Mouse (Mus musculus) heart, adult 11 months (tissue): Measurements from ENCODE around the gene Sftpa1.

Source experiments
- DNase-seq: peaks from one replicate; pipeline ENCODE4 v3.0.0; 2022

Sftpa1 gene

GRCm38 (mm10) chr14:41131540-41131939, at the start of gene Sftpa1:
Sftpa1 (plus strand) TSS chr14:41131782.
- peak; percentile 40 for DNase-seq

GRCm38 (mm10) chr14:41082408-41082807, 49.2 kb upstream of the Sftpa1 start:
- no peak for DNase-seq

- DNase-seq: no peak
Observed at GRCm38 (mm10) chr14:41087509-41087908, 44.1 kb upstream of the Sftpa1 start.

- DNase-seq: no peak
Observed at GRCm38 (mm10) chr14:41090777-41091176, 40.8 kb upstream of the Sftpa1 start.

- DNase-seq: no peak
Observed at GRCm38 (mm10) chr14:41094114-41094513, 37.5 kb upstream of the Sftpa1 start.

GRCm38 (mm10) chr14:41096296-41096860, 35.2 kb upstream of the Sftpa1 start:
- DNase-seq: no peak

GRCm38 (mm10) chr14:41098726-41099125, 32.9 kb upstream of the Sftpa1 start:
- no peak for DNase-seq

- DNase-seq: no peak
Observed at GRCm38 (mm10) chr14:41100712-41101111, 30.9 kb upstream of the Sftpa1 start.

GRCm38 (mm10) chr14:41101242-41101641, 30.3 kb upstream of the Sftpa1 start:
- DNase-seq: no peak

- DNase-seq: no peak
Observed at GRCm38 (mm10) chr14:41102269-41102668, 29.3 kb upstream of the Sftpa1 start.

GRCm38 (mm10) chr14:41104853-41105444, 26.6 kb upstream of the Sftpa1 start, which contains the start of gene Mat1a:
Mat1a (plus strand) TSS chr14:41105035.
- peak; percentile 78 for DNase-seq

- DNase-seq: peak; percentile 76
Observed at GRCm38 (mm10) chr14:41111031-41111668, 20.4 kb upstream of the Sftpa1 start.

- peak; percentile 13 for DNase-seq
Observed at GRCm38 (mm10) chr14:41112944-41113343, 18.6 kb upstream of the Sftpa1 start.

GRCm38 (mm10) chr14:41116271-41116670, 15.3 kb upstream of the Sftpa1 start:
- DNase-seq: no peak

- no peak for DNase-seq
Observed at GRCm38 (mm10) chr14:41124683-41125082, 6.9 kb upstream of the Sftpa1 start.

GRCm38 (mm10) chr14:41127997-41128396, 3.6 kb upstream of the Sftpa1 start:
- peak; percentile 29 for DNase-seq

- no peak for DNase-seq
Observed at GRCm38 (mm10) chr14:41137006-41137405, 5.4 kb downstream of the Sftpa1 start.

GRCm38 (mm10) chr14:41140686-41141085, 9.1 kb downstream of the Sftpa1 start:
- peak; percentile 18 for DNase-seq

GRCm38 (mm10) chr14:41146035-41146434, 14.5 kb downstream of the Sftpa1 start:
- DNase-seq: no peak

GRCm38 (mm10) chr14:41146922-41147321, 15.3 kb downstream of the Sftpa1 start:
- DNase-seq: no peak

GRCm38 (mm10) chr14:41147356-41147755, 15.8 kb downstream of the Sftpa1 start:
- DNase-seq: peak; percentile 44

- peak; percentile 33 for DNase-seq
Observed at GRCm38 (mm10) chr14:41151220-41151898, 19.8 kb downstream of the Sftpa1 start, which contains the start of gene Mbl1. Mbl1 (plus strand) TSS chr14:41151458.

- DNase-seq: no peak
Observed at GRCm38 (mm10) chr14:41160076-41160475, 28.5 kb downstream of the Sftpa1 start.

- no peak for DNase-seq
Observed at GRCm38 (mm10) chr14:41160743-41161142, 29.2 kb downstream of the Sftpa1 start.
